Mouse (Mus musculus): ENCODE measurements around the gene Tbc1d2. TPM values are rescaled to one million over a fixed set of nuclear protein-coding genes. Genes with fewer than 3 reads are reported as not detected.
"Not testable (repeated sequence)": the region's sequence is repeated elsewhere in the genome, so short reads cannot be mapped to it uniquely, and the experiment has no call there.

The Tbc1d2 gene
- polyA plus RNA-seq, 1 experiment from 2014 or later, result 0.56 TPM

DNA sequence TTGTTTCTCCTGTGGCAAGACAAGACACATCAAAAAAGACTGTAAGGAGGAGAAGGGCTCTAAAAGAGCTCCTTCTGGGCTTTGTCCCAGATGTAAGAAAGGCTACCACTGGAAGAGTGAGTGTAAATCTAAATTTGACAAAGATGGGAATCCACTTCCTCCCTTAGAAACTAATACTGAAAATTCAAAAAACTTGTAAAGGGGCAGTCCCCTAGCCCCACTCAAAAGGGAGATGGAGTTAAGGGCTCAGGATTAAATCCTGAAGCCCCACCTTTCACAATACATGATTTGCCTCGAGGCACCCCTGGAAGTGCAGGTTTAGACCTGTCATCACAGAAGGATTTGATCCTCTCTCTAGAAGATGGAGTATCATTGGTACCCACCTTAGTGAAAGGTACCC is 71.8 kb downstream of the Tbc1d2 start:
- H3K4me3 ChIP-seq (replicated peaks), result no peak overlapping the region
- no peak for DNase-seq
- H3K9ac ChIP-seq, result no peak overlapping the region
- ATAC-seq (ENCODE audit: low read depth), result no peak
- no peak overlapping the region for H3K27ac ChIP-seq
- no peaks in the 10 kb centered on the region for H3K36me3 ChIP-seq
- H3K27me3 ChIP-seq, result no peaks in the 10 kb centered on the region
- 0 out of 2 replicates have a peak, but pooled peaks cover 3% of the 10 kb centered on the region for H3K9me3 ChIP-seq (replicated peaks)
- 55% methylated on average over 1 of the region's 1 CpGs for WGBS (ENCODE audit: insufficient replicate concordance)
- H3K4me2 ChIP-seq, result no peak overlapping the region
- H3K4me1 ChIP-seq (replicated peaks), result peaks cover 13% of the 10 kb centered on the region

DNA sequence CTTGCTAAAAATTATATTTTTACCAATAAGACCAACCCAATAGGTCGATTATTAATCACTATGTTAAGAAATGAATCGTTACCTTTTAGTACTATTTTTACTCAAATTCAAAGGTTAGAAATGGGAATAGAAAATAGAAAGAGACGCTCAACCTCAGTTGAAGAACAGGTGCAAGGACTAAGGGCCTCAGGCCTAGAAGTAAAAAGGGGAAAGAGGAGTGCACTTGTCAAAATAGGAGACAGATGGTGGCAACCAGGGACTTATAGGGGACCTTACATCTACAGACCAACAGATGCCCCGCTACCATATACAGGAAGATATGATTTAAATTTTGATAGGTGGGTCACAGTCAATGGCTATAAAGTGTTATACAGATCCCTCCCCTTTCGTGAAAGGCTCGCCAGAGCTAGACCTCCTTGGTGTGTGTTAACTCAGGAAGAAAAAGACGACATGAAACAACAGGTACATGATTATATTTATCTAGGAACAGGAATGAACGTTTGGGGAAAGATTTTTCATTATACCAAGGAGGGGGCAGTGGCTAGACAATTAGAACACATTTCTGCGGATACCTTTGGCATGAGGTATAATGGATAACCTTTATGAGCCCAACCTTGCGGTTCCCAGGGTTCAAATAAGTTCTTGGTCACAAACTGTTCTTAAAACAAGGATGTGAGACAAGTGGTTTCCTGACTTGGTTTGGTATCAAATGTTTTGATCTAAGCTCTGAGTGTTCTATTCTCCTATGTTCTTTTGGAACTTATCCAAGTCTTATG is 74.3 kb downstream of the Tbc1d2 start:
- H3K9ac ChIP-seq; DNase-seq; H3K27ac ChIP-seq; H3K4me2 ChIP-seq; ATAC-seq (ENCODE audit: low read depth); H3K36me3 ChIP-seq; H3K4me3 ChIP-seq (replicated peaks); H3K27me3 ChIP-seq; H3K9me3 ChIP-seq (replicated peaks): not testable (repeated sequence)
- 49% methylated on average over 6 of the region's 10 CpGs for WGBS (ENCODE audit: insufficient replicate concordance)
- peaks cover 13% of the 10 kb centered on the region for H3K4me1 ChIP-seq (replicated peaks)

DNA sequence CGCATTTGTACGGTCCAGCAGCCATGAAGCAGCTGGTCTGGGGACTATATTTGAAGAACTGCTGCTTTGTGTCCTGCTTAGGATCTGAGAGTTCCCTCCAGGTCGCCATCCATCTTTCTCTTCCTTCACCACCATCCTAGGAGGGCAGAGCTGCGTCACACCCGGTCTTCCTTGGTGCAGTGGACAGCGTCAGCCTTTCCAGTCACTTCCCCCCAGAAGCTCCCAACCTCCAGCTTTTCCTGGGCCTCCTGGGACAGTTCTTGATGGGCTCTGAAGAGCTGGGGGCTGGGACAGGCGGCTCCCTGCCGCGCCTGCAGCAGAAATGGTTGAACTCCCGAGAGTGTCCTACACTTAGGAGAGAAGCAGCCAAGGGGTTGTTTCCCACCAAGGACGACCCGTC is 75.2 kb downstream of the Tbc1d2 start:
- H3K4me3 ChIP-seq (replicated peaks), result no peak overlapping the region
- no peaks in the 10 kb centered on the region for H3K36me3 ChIP-seq
- H3K4me1 ChIP-seq (replicated peaks), result peaks cover 13% of the 10 kb centered on the region
- no peak overlapping the region for H3K9ac ChIP-seq
- H3K4me2 ChIP-seq, result no peak overlapping the region
- WGBS (ENCODE audit: insufficient replicate concordance), result 30% methylated on average over 12 of the region's 12 CpGs
- no peak for ATAC-seq (ENCODE audit: low read depth)
- peak overlapping the region; percentile 58; the same call in 1 of the 2 replicates for H3K27ac ChIP-seq
- DNase-seq, result no peak
- no peaks in the 10 kb centered on the region for H3K9me3 ChIP-seq (replicated peaks)
- H3K27me3 ChIP-seq, result no peaks in the 10 kb centered on the region

DNA sequence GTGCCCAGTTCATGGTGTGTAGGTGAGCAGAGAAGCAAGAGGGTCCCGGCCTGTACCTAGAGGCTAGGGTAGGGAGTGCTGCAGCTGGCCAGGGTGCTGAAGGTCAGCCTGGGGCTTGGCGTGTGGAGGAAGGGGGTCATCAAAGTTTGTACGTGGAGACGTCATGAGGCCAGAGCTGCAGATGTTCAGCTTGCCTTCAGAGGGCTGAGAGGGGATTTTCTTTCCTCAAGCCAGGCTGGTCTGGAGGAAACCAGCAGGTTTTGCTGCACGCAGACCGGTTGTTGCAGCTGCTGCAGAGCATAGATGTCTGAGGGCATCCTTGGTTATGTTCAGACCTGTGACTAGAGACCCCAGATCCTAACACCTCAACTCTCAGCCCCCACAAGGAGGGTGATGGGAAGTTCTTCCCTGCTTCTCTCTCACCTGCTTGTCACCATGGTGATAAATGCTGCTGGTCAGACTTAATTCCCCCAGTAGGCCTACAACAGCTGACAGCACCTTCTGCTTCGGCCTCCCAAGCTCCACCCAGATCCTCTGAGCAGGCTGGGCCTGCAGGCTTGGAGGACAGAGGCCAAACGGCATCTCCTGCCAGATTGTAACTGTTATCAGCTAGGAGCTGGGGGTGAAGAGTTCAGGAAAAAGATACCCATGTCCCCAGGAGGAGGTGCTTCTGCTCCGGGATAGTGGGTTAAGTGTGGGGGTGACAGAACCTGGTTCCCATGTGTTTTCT is 75.8 kb downstream of the Tbc1d2 start:
- no peak for ATAC-seq (ENCODE audit: low read depth)
- WGBS (ENCODE audit: insufficient replicate concordance), result 34% methylated on average over 9 of the region's 9 CpGs
- no peak overlapping the region for H3K4me3 ChIP-seq (replicated peaks)

DNA sequence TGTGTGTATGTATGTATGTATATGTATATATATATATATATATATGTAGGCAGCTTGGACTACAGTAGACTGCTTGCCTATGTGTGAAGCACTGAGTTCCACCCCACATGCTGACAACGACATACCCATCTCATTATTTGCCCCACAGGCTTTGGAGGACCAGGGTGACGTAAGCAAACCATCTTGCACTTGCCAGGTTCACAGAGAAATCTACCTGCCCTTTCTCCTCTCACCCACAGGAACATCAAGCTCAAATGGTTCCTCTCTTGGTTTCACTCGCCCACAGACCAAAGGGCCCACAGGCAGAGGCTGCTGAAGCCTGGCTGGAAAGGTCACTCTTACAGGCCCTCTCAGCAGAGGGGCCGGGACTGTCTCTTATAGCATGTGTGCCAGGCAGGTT is 77.4 kb downstream of the Tbc1d2 start:
- H3K36me3 ChIP-seq, result no peaks in the 10 kb centered on the region
- H3K27me3 ChIP-seq, result no peaks in the 10 kb centered on the region
- no peak overlapping the region for H3K27ac ChIP-seq
- ATAC-seq (ENCODE audit: low read depth) (no peak), DNase-seq (no peak)
- H3K4me3 ChIP-seq (replicated peaks), result no peak overlapping the region
- H3K4me1 ChIP-seq (replicated peaks), result peaks cover 13% of the 10 kb centered on the region
- no peak overlapping the region for H3K9ac ChIP-seq
- no peaks in the 10 kb centered on the region for H3K9me3 ChIP-seq (replicated peaks)
- no peak overlapping the region for H3K4me2 ChIP-seq
- 66% methylated on average over 4 of the region's 4 CpGs for WGBS (ENCODE audit: insufficient replicate concordance)

More for the DNA sequence above, 75.8 kb downstream of the Tbc1d2 start:
- H3K9me3 ChIP-seq (replicated peaks), result no peaks in the 10 kb centered on the region
- no peak overlapping the region for H3K4me2 ChIP-seq
- peaks cover 13% of the 10 kb centered on the region for H3K4me1 ChIP-seq (replicated peaks)
- H3K36me3 ChIP-seq, result no peaks in the 10 kb centered on the region
- H3K27me3 ChIP-seq, result no peaks in the 10 kb centered on the region
- H3K27ac ChIP-seq, result no peak overlapping the region
- DNase-seq, result no peak
- H3K9ac ChIP-seq, result no peak overlapping the region

DNA sequence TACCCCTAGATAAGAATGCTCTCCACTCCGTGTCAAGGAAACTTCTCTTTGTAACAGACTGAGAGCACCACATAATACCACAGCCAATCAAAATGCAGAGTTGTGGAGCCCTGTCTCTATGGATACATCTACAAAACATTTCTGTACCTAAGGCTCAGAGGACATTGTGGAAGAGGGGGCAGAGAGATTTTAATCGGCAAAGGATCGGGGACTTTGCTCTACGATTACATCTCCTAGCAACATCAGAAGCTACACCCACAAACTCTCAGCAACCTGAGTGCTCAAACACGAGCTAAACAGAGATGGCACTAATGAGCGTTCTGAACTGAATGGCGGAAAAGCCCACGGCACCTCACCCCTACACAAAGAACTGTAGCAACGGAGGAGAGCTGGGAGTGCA is 78.3 kb downstream of the Tbc1d2 start:
- 75% methylated on average over 9 of the region's 9 CpGs for WGBS (ENCODE audit: insufficient replicate concordance)
- Histone ChIP-seq H3K36me3 (no peaks in the 10 kb centered on the region), H3K27me3 (no peaks in the 10 kb centered on the region), H3K4me3 (replicated peaks) (no peak overlapping the region), H3K4me1 (replicated peaks) (peaks cover 13% of the 10 kb centered on the region), H3K4me2 (no peak overlapping the region), H3K9me3 (replicated peaks) (no peaks in the 10 kb centered on the region), H3K9ac (no peak overlapping the region), H3K27ac (no peak overlapping the region)
- no peak for ATAC-seq (ENCODE audit: low read depth)
- DNase-seq, result no peak

DNA sequence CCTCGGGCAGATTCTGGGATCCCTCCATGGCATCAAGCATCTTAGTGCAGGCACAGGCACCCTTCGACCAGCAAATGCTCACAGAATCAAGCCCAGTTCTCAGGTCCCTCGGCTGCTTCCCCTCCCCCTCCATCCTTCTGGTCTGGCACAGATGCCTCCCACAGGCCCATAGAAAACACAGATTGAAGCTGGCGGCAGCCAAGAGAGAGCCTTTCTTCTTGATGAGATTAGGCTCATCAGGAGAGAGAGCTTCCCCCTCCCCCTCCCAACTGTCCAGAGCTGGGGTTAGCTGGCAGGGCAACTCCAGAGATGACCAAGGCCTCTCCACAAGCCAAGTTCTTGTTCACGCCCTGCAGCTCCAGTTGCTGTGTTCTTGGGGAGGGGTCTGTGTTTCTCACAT is 80.3 kb downstream of the Tbc1d2 start:
- DNase-seq (no peak), ATAC-seq (ENCODE audit: low read depth) (no peak)
- no peak overlapping the region for H3K4me2 ChIP-seq
- H3K27me3 ChIP-seq, result no peaks in the 10 kb centered on the region
- no peak overlapping the region for H3K4me3 ChIP-seq (replicated peaks)
- H3K27ac ChIP-seq, result no peak overlapping the region
- H3K4me1 ChIP-seq (replicated peaks), result peaks cover 15% of the 10 kb centered on the region
- WGBS (ENCODE audit: insufficient replicate concordance), result 45% methylated on average over 5 of the region's 5 CpGs
- no peak overlapping the region for H3K9ac ChIP-seq
- H3K9me3 ChIP-seq (replicated peaks), result no peaks in the 10 kb centered on the region
- no peaks in the 10 kb centered on the region for H3K36me3 ChIP-seq

DNA sequence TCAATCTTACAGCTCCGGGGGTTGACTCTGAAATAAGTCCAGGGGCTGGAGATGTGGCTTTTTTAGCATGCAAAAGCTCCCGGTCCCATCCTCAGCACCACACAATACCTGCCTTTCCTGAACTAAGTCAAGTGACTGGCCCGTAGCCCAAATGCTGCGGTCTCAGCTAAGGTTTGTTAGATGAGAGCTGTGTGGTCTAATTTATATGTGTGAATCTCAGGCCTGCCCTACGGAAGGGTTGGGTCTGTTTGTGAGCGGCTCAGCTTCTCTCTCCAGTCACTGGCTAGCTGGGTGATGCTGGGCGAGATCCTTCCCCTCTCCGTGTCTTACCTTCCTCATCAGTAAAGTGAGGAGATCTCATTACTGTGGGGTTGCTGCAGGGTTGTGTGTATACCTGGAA is 81.8 kb downstream of the Tbc1d2 start:
- Histone ChIP-seq H3K4me3 (replicated peaks) (no peak overlapping the region), H3K27me3 (no peaks in the 10 kb centered on the region), H3K4me1 (replicated peaks) (peaks cover 20% of the 10 kb centered on the region), H3K9ac (no peak overlapping the region), H3K9me3 (replicated peaks) (no peaks in the 10 kb centered on the region), H3K4me2 (no peak overlapping the region), H3K27ac (no peak overlapping the region), H3K36me3 (no peaks in the 10 kb centered on the region)
- ATAC-seq (ENCODE audit: low read depth), result no peak
- 75% methylated on average over 8 of the region's 8 CpGs for WGBS (ENCODE audit: insufficient replicate concordance)
- DNase-seq, result no peak

DNA sequence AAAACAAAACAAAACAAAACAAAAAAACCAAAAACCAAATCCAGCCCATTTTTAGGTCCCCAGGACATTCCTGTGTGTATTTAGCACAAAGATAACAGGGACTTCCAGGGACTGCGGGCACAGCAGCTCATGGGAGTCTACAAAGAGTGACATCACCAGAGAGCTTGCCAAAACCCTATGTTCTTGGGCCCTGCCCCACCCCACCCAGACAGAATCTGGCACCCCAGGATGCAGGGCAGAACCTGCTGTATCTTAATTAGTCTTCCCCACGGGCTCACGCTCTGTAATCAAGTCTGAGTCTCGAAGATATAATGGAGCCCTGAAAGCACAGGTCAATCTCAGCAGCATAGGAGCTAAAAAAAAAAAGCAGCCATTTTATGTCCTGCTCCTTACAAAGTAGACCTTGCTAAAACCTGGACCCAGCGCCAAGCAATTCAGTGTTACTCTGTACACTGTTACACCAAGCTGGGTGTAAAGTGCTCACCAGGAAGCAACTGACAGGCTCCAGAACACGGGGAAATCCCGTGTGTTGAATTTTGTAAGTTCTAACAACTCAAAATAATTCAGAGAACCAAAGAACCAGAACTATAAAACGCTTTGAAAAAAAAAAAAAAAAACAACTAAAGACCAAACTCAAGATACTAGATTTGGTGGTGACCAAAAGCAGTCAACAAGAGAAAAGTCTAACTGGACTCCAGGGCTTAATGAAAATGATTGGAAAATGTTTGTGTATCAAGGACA is 82.9 kb downstream of the Tbc1d2 start:
- WGBS (ENCODE audit: insufficient replicate concordance), result 47% methylated on average over 8 of the region's 8 CpGs
- ATAC-seq (ENCODE audit: low read depth), result no peak
- H3K9ac ChIP-seq, result no peak overlapping the region

DNA sequence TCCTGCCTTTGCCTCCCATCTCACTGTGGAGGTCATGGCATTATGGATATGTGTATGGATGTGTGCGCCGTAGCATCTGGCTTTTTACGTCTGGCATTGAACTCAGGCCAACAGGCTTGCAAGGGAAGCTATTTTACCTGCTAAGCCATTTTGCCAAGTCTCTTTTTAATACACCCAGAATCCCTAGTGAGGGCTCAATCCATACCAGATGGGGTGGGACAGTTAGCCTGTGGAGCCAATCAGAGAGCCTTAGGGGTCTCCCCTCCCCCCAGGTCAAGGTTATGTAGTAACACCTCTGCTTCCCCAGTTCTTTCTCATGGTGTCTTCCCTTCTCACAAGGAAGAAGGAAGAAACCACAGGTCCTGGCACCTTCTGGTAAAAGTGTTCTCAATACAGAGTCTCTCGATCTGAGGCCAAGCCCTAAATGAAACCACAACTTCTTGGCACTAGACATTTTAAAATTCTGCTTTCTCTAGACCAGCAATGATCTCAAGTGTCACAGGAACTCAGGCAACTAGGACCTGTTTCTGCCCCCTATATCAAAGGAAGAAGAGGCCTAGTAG is 84.5 kb downstream of the Tbc1d2 start:
- no peaks in the 10 kb centered on the region for H3K36me3 ChIP-seq
- no peak overlapping the region for H3K9ac ChIP-seq
- 66% methylated on average over 4 of the region's 4 CpGs for WGBS (ENCODE audit: insufficient replicate concordance)
- DNase-seq, result no peak
- H3K27ac ChIP-seq, result no peak overlapping the region
- ATAC-seq (ENCODE audit: low read depth), result no peak
- no peak overlapping the region for H3K4me2 ChIP-seq
- H3K27me3 ChIP-seq, result no peaks in the 10 kb centered on the region
- no peaks in the 10 kb centered on the region for H3K9me3 ChIP-seq (replicated peaks)
- H3K4me3 ChIP-seq (replicated peaks), result no peak overlapping the region
- peaks cover 20% of the 10 kb centered on the region for H3K4me1 ChIP-seq (replicated peaks)

More for the DNA sequence above, 82.9 kb downstream of the Tbc1d2 start:
- no peak overlapping the region for H3K4me2 ChIP-seq
- no peak overlapping the region for H3K27ac ChIP-seq
- H3K4me3 ChIP-seq (replicated peaks), result no peak overlapping the region
- DNase-seq, result no peak
- H3K36me3 ChIP-seq, result no peaks in the 10 kb centered on the region
- peaks cover 20% of the 10 kb centered on the region for H3K4me1 ChIP-seq (replicated peaks)
- H3K27me3 ChIP-seq, result no peaks in the 10 kb centered on the region
- no peaks in the 10 kb centered on the region for H3K9me3 ChIP-seq (replicated peaks)

DNA sequence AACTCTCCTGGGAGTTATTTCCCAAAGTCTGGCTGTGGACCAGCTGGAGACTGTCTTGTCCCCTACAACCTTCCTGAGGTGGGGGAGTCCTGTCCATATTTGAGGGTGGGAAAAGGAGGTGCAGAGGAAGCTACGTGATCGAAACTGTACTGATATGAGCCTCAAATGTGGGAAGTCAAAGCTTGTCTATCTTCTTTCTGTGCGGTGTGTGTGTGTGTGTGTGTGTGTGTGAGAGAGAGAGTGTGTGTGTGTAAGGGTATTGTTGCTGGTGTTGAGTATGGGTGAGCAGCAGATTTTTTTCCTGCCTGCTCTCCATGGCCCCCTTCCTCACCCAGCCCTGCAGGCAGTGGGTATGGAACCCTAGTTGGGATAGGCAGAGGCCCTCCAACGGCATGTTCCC is 85.8 kb downstream of the Tbc1d2 start:
- no peak for DNase-seq
- 34% methylated on average over 4 of the region's 4 CpGs for WGBS (ENCODE audit: insufficient replicate concordance)
- Histone ChIP-seq H3K27me3 (no peaks in the 10 kb centered on the region), H3K4me2 (peak overlapping the region; percentile 41), H3K4me3 (replicated peaks) (no peak overlapping the region), H3K9me3 (replicated peaks) (no peaks in the 10 kb centered on the region), H3K4me1 (replicated peaks) (peaks cover 23% of the 10 kb centered on the region), H3K27ac (peak overlapping the region; percentile 53), H3K36me3 (no peaks in the 10 kb centered on the region), H3K9ac (no peak overlapping the region)
- 0 out of 2 replicates have a peak, but pooled peaks have one; percentile 17 for ATAC-seq (ENCODE audit: low read depth)
